Mouse (Mus musculus) kidney, postnatal 0 days (tissue): ENCODE measurements around the gene Hnrnpll. TPM values are rescaled to one million over a fixed set of nuclear protein-coding genes. Genes with fewer than 3 reads are reported as not detected.

Experiments
- ATAC-seq: fragments of 200-750 bp; cut with Nextera tagmentation; replicated peaks from 2 replicates; pipeline ENCODE4 v1.8.0; 2017; ENCODE audit warnings: low read depth, moderate number of reproducible peaks, moderate TSS enrichment, moderate library complexity; ENCODE audit not compliant: low FRiP score
- DNase-seq: peaks from one replicate; pipeline ENCODE4 v3.0.0-alpha.2; 2016; ENCODE audit warnings: low spot score
- H3K27ac ChIP-seq: fragments of 300-500 bp; sonication (generic); 2 replicates; pipeline ENCODE4 v1.5.1; 2014; ENCODE audit warnings: mild to moderate bottlenecking
- H3K27me3 ChIP-seq: fragments of 300-500 bp; sonication (generic); 2 replicates; pipeline ENCODE4 v1.6.1; 2014; ENCODE audit warnings: low read length, mixed read lengths; ENCODE audit not compliant: insufficient read depth
- H3K36me3 ChIP-seq: fragments of 300-500 bp; sonication (generic); 2 replicates; pipeline ENCODE4 v1.6.1; 2014; ENCODE audit warnings: low read length, mixed read lengths; ENCODE audit not compliant: insufficient read depth
- H3K4me1 ChIP-seq: fragments of 300-500 bp; sonication (generic); replicated peaks from 2 replicates; pipeline ENCODE4 v1.6.1; 2014; ENCODE audit warnings: antibody characterized with exemption, low read length, mixed read lengths; ENCODE audit not compliant: insufficient read depth
- H3K4me2 ChIP-seq: fragments of 300-500 bp; sonication (generic); 2 replicates; pipeline ENCODE4 v1.6.1; 2014; ENCODE audit warnings: mild to moderate bottlenecking, low read length, moderate library complexity, mixed read lengths
- H3K4me3 ChIP-seq: fragments of 300-500 bp; sonication (generic); replicated peaks from 2 replicates; pipeline ENCODE4 v1.5.1; 2014; ENCODE audit warnings: low read depth, low read length
- H3K9ac ChIP-seq: fragments of 300-500 bp; sonication (generic); 2 replicates; pipeline ENCODE4 v1.6.1; 2014; ENCODE audit warnings: low read depth, low read length
- H3K9me3 ChIP-seq: fragments of 300-500 bp; sonication (generic); replicated peaks from 2 replicates; pipeline ENCODE4 v1.6.1; 2016; ENCODE audit warnings: low read length, inconsistent platforms, mixed read lengths
- CTCF ChIP-seq: IDR thresholded peaks from 2 replicates; pipeline ENCODE4 v1.5.1; 2016; ENCODE audit warnings: antibody characterized with exemption, low read depth, mild to moderate bottlenecking, moderate library complexity
- WGBS: fragments of 180-500 bp; shearing (Covaris S2); extraction: QIAGEN DNeasy Blood & Tissue Kit; methylation state at CpG from one replicate; pipeline ENCODE4 v1.1.7; 2014; 5-methylcytosine and 5-hydroxymethylcytosine counted together
- polyA plus RNA-seq: library from polyadenylated mRNA; unstranded; fragments of >200 nt; fragmentation: Nextera tagmentation; extraction: Ambion mirVana; gene quantifications from 2 replicates; pipeline ENCODE4 v1.2.1, GENCODE M21; 2015

Gene Hnrnpll
- polyA plus RNA-seq, 1 experiment from 2014 or later: 48.0 TPM

- Histone ChIP-seq H3K4me2 (no peak overlapping the region), H3K9ac (no peak overlapping the region), H3K27ac (no peak overlapping the region), H3K4me3 (no peak overlapping the region), H3K9me3 (no peaks in the 10 kb centered on the region), H3K4me1 (0 out of 2 replicates have a peak, but pooled peaks cover 4% of the 10 kb centered on the region), H3K27me3 (no peaks in the 10 kb centered on the region), H3K36me3 (no peaks in the 10 kb centered on the region)
- 22% methylated on average over 7 of the region's 7 CpGs for WGBS
- TF ChIP-seq CTCF: no peak
- ATAC-seq (no peak), DNase-seq (no peak)
These were observed 79.6 kb downstream of the Hnrnpll start for GRCm38 (mm10) chr17:79982548-79982947.

GRCm38 (mm10) chr17:79981758-79982481 is 80.2 kb downstream of the Hnrnpll start:
- Histone ChIP-seq H3K27ac (no peak overlapping the region), H3K4me1 (0 out of 2 replicates have a peak, but pooled peaks cover 4% of the 10 kb centered on the region), H3K27me3 (no peaks in the 10 kb centered on the region), H3K4me3 (no peak overlapping the region), H3K4me2 (no peak overlapping the region), H3K36me3 (no peaks in the 10 kb centered on the region), H3K9me3 (no peaks in the 10 kb centered on the region), H3K9ac (no peak overlapping the region)
- DNase-seq (no peak), ATAC-seq (no peak)
- 29% methylated on average over 12 of the region's 12 CpGs for WGBS
- no peak for TF ChIP-seq CTCF

GRCm38 (mm10) chr17:79981348-79981747 is 80.8 kb downstream of the Hnrnpll start:
- DNase-seq (no peak), ATAC-seq (no peak)
- Histone ChIP-seq H3K4me1 (peaks cover 6% of the 10 kb centered on the region), H3K4me3 (no peak overlapping the region), H3K27me3 (no peaks in the 10 kb centered on the region), H3K36me3 (no peaks in the 10 kb centered on the region), H3K27ac (no peak overlapping the region), H3K9ac (no peak overlapping the region), H3K9me3 (no peaks in the 10 kb centered on the region), H3K4me2 (no peak overlapping the region)
- 55% methylated on average over 6 of the region's 6 CpGs for WGBS
- no peak for TF ChIP-seq CTCF

GRCm38 (mm10) chr17:79980421-79981120 is 81.6 kb downstream of the Hnrnpll start:
- 72% methylated on average over 10 of the region's 10 CpGs for WGBS
- no peak overlapping the region for H3K27ac ChIP-seq

More at GRCm38 (mm10) chr17:79980421-79981120, 81.6 kb downstream of the Hnrnpll start:
- Histone ChIP-seq H3K27me3 (no peaks in the 10 kb centered on the region), H3K4me3 (no peak overlapping the region), H3K4me1 (peaks cover 12% of the 10 kb centered on the region), H3K4me2 (no peak overlapping the region), H3K9me3 (no peaks in the 10 kb centered on the region), H3K9ac (no peak overlapping the region), H3K36me3 (no peaks in the 10 kb centered on the region)
- ATAC-seq: no peak
- no peak for TF ChIP-seq CTCF
- no peak for DNase-seq

Other genes with a start within 250 kb of the Hnrnpll start
- gene Atl2, start 166.2 kb downstream of the Hnrnpll start, polyA plus RNA-seq: 28.2 and 30.7 TPM in 2 replicates
- gene Galm, start 65.1 kb upstream of the Hnrnpll start, polyA plus RNA-seq: 25.4 and 29.7 TPM in 2 replicates
- gene Srsf7, start 145.0 kb upstream of the Hnrnpll start, polyA plus RNA-seq: 422 and 451 TPM in 2 replicates
- gene Ttc39d, start 145.1 kb upstream of the Hnrnpll start, polyA plus RNA-seq: not detected in 2 replicates
- gene Gemin6, start 162.1 kb upstream of the Hnrnpll start, polyA plus RNA-seq: 29.7 and 32.1 TPM in 2 replicates
- 38.8 and 41.6 TPM in 2 replicates for gene Morn2, start 227.9 kb upstream of the Hnrnpll start, polyA plus RNA-seq
- 7.9 and 8.0 TPM in 2 replicates for gene Dhx57, start 228.1 kb upstream of the Hnrnpll start, polyA plus RNA-seq
- gene Arhgef33, start 245.1 kb upstream of the Hnrnpll start, polyA plus RNA-seq: 1.4 and 2.3 TPM in 2 replicates